In genomic region chr11:86544639-86545299, GRCm38 (mm10) we compare ENCODE assay signal across 8 mouse cellular contexts. TPM values are rescaled to one million over a fixed set of nuclear protein-coding genes. Genes with fewer than 3 reads are reported as not detected.
DNase-seq lines count a peak whose midpoint lies in the region; ATAC-seq lines count a peak whose summit lies in the region.

Gene Rps6kb1, minus strand, starts transcription at chr11:86544805.
Gene Tubd1, plus strand, starts transcription at chr11:86544991.

- H3K4me2 ChIP-seq in kidney, embryonic 15.5 days: peak within 1 kb of the TSS; percentile 66

- H3K27me3 ChIP-seq in heart, embryonic 10.5 days (ENCODE audit: insufficient read depth, poor library complexity, severe bottlenecking): no peaks in the 10 kb centered on the region
- no peaks in the 10 kb centered on the region for H3K27me3 ChIP-seq in kidney, embryonic 15.5 days

- H3K9me3 ChIP-seq in heart, embryonic 10.5 days: no peaks in the 10 kb centered on the region
- H3K9me3 ChIP-seq in kidney, embryonic 15.5 days (replicated peaks): no peaks in the 10 kb centered on the region

- H3K27ac ChIP-seq in heart, embryonic 10.5 days: peak within 1 kb of the TSS; percentile 98
- peak within 1 kb of the TSS; percentile 90 for H3K27ac ChIP-seq in kidney, embryonic 15.5 days

- peak within 1 kb of the TSS; percentile 96 for H3K9ac ChIP-seq in kidney, embryonic 15.5 days

- peaks cover 10% of the 10 kb centered on the region for H3K36me3 ChIP-seq in heart, embryonic 10.5 days
- H3K36me3 ChIP-seq in kidney, embryonic 15.5 days: peaks cover 9% of the 10 kb centered on the region; the same call in 1 of the 2 replicates

- H3K4me3 ChIP-seq in heart, embryonic 10.5 days: peak within 1 kb of the TSS; percentile 100
- H3K4me3 ChIP-seq in kidney, embryonic 15.5 days (replicated peaks): peak within 1 kb of the TSS; percentile 92

- WGBS in heart, embryonic 10.5 days: under 1% methylated on average over 43 of the region's 43 CpGs
- under 1% methylated on average over 43 of the region's 43 CpGs for whole genome bisulfite sequencing in kidney, embryonic 15.5 days

- ATAC-seq in erythroblast, adult 5-6 weeks (replicated peaks; ENCODE audit: low FRiP score, poor library complexity, severe bottlenecking): peak; percentile 91
- ATAC-seq in kidney, embryonic 15.5 days (replicated peaks; ENCODE audit: low FRiP score): peak; percentile 98
- ATAC-seq in monocyte, adult 5-6 weeks (replicated peaks; ENCODE audit: insufficient number of reproducible peaks, low FRiP score, low TSS enrichment, poor library complexity, severe bottlenecking): peak; percentile 97

- H3K4me1 ChIP-seq in heart, embryonic 10.5 days: peaks cover 16% of the 10 kb centered on the region; the same call in 1 of the 2 replicates
- peaks cover 16% of the 10 kb centered on the region for H3K4me1 ChIP-seq in kidney, embryonic 15.5 days

- DNase-seq in B cell, adult 2 months: peak; percentile 96 to 97
- DNase-seq in brain, adult 2 months (ENCODE audit: low read depth, low spot score): peak; percentile 100
- peak; percentile 100 for DNase-seq in heart, embryonic 10.5 days (ENCODE audit: low spot score)
- DNase-seq in liver: peak; percentile 100
- DNase-seq in spleen, postnatal 4 days (ENCODE audit: low spot score in 2 of 2): peak; percentile 100

RNA-seq across cellular contexts. Expression of gene Rps6kb1, which starts in this region (rescaled TPM):
- total RNA-seq in erythroblast, adult 5-6 weeks (2015; ENCODE audit: low replicate concordance): 7.5 and 12.7 TPM in 2 replicates
- 20.2 and 24.7 TPM in 2 replicates for total RNA-seq in erythroblast, adult 5-6 weeks (2017; ENCODE audit: low replicate concordance)
- polyA plus RNA-seq in heart, embryonic 10.5 days (2016; fragmentation: Nextera tagmentation; extraction: Ambion mirVana): 54.3 and 60.4 TPM in 2 replicates
- polyA plus RNA-seq in kidney, embryonic 15.5 days (2015; fragmentation: Nextera tagmentation; extraction: Ambion mirVana): 60.9 and 70.7 TPM in 2 replicates
- total RNA-seq in monocyte, adult 5-6 weeks (2017): 43.7 to 68.2 TPM (median 66.3 TPM) in 3 replicates

RNA-seq across cellular contexts. Expression of gene Tubd1, which starts in this region (rescaled TPM):
- total RNA-seq in erythroblast, adult 5-6 weeks (2015; ENCODE audit: low replicate concordance): 0.77 and 8.8 TPM in 2 replicates
- 2.6 and 5.4 TPM in 2 replicates for total RNA-seq in erythroblast, adult 5-6 weeks (2017; ENCODE audit: low replicate concordance)
- 11.8 and 12.8 TPM in 2 replicates for polyA plus RNA-seq in heart, embryonic 10.5 days (2016; fragmentation: Nextera tagmentation; extraction: Ambion mirVana)
- polyA plus RNA-seq in kidney, embryonic 15.5 days (2015; fragmentation: Nextera tagmentation; extraction: Ambion mirVana): 10.3 and 10.5 TPM in 2 replicates
- total RNA-seq in monocyte, adult 5-6 weeks (2017): 3.1 to 8.8 TPM (median 7.0 TPM) in 3 replicates

Comparison
In these comparisons a context has a peak if more than half of its experiments do, and no peak if none do; other contexts are left out.
1. Peak in every context shown above with its lines: DNase-seq, ATAC-seq, H3K4me3 ChIP-seq and H3K27ac ChIP-seq.